Mouse (Mus musculus) lung, postnatal 4 days (tissue): ENCODE measurements around the gene Il17f.
"Not testable (repeated sequence)": the region's sequence is repeated elsewhere in the genome, so short reads cannot be mapped to it uniquely, and the experiment has no call there.

Source experiments
- DNase-seq, 2 experiments: peaks; one replicate each; pipeline ENCODE4 v3.0.0; 2021

Gene Il17f

DNA sequence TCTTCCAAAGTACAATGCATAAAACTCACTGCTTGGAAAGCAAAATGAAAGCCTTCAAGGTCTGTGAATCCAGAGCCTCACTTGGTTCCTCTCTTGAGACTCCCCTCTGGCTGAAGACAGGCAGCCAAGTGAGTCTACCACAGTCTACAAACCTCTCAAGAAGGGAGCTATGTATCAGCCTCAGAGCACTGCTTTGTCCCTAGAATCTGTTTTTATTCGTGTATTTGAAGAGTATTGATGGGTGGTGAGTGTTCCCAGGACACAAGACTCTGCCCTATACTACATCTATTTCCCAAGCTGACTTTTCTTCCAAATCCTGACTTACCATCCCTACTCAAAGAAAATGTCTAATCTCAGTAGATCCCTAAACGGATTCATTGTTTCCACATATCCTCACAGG, 12.1 kb downstream of the Il17f start:
- no peak for DNase-seq

DNA sequence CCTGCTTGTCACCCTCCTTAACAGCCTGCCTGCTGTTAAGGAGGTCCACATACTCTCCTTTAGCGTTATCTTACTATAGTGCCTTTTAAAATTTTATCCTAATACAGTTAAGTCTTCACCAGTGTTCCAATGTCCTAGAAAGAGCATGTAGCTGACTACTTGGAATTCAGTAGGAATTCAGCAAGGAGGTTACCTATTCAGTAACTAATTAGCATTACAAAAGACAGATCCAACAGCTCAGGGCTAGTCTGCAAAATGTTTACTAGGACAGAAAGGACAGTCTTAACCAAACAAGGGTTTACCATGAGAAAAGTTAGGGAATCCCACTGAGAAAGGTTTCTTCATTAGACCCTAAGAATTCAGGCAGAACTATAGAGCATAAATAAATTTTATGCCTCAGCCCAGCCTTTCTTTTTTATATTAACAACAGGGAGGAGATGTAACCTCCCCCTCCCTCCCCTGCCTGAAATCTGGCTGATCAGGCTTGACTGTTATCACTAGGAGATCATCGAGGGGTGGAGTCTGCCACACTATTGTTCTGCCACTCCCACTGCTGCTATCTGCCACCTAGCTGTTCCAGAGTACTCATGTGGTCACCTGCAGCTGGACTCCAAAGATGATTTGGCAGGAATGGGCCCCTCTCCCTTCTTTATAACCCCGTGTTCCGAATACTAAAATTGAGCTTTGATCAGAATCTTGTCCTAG, 16.2 kb downstream of the Il17f start:
- DNase-seq = not testable (repeated sequence)

DNA sequence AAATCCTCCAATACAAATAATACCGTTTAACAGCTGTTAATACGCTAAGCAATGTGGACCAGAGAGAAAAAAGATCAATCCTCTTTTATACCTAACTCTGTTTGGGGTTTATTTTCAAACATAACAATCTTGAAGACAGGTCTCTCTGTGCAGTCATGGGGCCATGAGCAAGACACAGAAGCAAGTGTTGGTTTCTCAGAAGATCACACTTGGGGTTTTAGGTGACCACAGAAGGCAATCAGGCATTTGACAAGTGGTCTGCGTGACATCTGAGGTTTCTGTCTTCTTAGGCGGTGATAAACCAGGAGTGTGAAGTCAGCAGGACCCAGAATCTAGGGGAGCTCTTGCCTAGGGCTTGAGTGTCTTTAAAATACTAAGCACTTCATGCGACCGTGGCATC, 23.9 kb downstream of the Il17f start:
- DNase-seq = no peak

DNA sequence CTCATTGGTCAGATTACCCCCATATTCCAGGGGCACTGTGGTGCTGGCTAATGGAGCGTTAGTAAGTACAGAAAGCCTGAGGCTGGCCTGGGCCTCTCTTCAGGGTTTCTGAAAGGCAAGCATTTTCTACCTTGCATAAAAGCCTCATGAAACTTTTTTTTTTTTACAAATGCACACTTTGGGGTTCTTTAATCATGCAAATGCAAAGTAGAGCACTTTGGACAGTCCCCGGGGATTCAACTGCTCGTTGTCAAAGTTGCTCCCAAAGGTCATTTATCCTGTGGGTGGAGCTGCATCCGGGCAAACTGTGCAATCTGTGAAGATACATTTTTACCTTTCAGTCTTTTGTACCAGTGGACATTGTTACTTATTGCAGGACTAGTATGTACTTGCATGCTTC, 29.0 kb downstream of the Il17f start:
- DNase-seq = no peak

DNA sequence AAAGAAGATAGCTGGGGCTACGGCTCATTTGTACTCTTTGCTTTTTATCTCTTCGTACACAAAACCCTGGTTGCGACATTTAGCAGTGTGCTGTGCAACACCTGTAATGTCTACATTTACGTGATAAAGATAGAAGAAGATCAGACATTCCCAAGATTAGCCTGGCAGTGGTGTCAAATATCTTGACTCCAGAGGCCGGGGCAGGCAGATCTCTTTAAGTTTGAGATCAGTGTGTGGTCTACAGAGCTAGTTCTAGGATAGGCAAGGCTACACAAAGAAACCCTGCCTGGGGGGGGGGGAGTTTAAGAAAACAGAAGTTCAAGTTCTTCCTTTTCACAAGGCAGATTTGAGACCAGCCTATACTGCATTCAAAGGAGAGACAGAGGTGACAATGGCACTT, 30.1 kb downstream of the Il17f start:
- no peak for DNase-seq

DNA sequence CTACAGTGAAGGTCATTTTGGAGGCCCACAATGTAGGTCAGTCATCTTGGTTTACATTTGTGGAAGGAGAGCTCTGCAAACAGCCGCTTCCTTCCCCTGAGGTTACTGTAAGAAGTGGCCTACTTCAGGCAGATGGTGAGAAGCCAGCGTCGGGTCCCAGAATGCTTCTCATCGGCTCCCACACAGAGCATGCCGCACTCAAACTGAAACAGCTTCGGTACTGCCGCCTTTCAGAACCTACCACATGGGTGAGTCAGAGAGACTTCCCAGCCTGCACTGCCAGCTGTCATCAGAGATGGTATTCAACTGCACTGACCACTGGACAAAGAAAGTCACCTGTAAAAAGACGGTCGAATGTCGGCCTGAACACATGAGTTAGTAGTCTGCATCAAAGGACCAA, 30.6 kb downstream of the Il17f start:
- no peak for DNase-seq

DNA sequence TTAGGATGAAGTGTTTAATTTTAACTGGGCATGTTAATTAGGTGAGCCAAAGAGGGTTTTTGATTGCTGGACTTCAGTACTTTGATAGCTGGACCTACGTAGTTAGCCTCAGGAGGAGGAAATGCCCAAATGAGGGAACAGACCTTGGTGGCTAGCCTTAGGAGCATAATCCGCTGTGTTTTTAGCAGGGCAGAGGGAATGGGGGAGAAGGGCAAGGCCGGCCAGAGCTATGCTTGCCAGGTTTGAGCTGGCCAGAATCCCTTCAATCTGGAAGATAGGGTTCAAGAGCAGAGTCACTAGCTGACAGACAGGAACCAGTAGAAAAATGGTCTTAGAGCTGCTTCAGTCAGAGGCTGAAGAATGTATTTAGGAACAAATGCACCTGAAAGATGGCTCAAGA, 32.8 kb downstream of the Il17f start:
- no peak for DNase-seq

DNA sequence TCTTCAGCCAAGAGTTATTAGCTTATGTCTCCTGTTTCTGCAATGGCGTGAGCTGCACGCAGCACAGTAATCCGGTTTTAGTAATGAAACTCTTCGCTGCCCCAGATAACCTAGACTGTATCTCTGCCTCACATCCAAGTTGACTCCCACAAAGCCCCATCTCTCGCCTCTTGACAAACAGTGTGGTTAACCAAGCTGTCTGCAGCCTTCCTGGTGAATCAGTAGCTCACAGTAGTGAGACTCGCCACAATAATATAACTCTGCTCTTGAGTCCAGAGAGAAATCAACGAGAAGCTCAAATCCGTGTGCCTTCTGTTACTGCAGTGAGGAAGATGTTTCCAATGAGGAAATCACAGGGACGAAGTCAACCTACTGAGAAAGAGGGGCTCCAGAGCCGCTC, 36.0 kb downstream of the Il17f start:
- DNase-seq = no peak

DNA sequence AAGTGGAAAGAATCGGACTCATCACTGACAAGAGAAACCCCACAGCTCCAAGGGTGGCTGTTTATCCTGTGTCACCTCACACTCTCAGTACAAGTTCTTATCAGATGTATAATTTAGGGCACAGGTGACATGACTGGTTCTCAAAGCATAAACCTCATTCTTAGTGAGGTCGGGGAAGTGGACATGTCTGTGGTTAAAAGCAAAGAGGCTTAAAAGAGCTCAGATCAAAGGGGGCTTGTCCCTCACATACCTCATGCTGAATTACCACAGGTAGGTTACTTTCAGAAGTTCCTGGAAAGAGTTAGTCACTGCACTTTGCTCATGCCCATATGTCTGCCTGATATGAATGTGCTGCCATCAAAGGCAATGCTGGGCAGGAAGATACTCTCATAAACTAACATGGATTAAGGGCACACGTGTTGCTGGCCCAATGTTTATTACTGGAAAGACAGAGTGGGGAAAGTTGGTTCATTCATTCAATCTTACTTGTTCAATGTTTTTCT, 49.9 kb downstream of the Il17f start:
- no peak for DNase-seq

DNA sequence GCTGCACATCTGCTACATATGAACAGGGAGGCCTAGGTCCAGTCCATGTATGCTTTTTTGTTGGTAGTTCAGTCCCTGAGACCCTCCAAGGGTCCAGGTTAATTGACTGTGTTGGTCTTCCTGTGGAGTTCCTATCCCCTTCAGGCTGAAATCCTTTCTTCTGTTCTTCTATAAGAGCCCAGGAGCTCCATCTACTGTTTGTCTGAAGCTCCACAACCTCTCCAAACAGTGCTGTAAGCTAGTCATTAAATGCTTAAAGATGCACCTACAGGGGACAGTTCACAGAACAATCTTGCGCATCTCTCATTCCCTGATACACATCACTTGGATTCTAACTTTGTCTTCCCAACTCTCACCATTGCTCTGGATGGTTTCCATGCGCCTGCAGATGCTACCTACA, 51.9 kb downstream of the Il17f start:
- DNase-seq = no peak

DNA sequence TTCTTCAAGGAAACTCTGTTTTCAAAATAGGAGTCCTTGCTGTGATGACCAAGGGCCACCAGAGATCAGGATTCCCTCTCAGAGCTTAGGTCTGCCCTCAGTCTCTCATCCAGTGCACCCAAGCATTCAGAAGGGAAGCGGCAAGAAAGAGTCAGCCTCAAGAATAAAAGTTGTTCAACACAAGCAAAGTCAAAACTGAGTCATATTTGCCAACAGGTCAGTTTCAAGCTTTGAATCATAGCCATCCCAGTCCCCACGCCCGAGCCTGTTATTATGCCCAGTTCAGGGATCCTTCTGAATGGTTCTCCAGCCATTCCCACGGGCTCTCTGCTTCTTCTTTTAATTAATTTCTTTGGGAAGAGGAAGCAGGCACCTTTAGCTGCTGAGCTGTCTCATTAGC, 53.8 kb downstream of the Il17f start:
- no peak for DNase-seq

DNA sequence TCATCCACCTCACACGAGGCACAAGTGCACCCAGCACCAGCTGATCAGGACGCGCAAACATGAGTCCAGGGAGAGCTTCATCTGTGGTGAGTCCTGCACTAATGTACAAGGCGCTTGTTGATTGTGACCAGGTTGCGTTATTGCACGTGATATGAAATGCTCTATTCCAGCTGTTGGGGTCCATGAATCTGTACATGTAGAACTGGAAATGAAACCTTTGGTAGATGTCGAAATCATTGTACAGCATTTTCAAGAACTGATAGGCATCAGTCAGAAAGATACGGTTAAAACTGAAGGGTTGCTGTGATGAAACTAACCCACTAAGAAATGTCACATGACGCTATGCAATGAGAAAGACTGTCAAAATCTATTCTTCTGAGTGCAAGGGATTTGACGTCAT, 59.5 kb downstream of the Il17f start, which contains the start of gene Il17a:
Gene Il17a (plus strand): TSS at position 3 of the 400 bp plus-strand sequence.
- no peak for DNase-seq
